Mouse (Mus musculus) liver, adult 2 months (tissue): ENCODE results near the gene Tgfbr2.

Experiments
- CTCF ChIP-seq: fragments of 200-500 bp; IDR thresholded peaks from 2 replicates; pipeline ENCODE4 v1.5.1; 2011; ENCODE audit warnings: low read depth, low read length, control low read depth
- POLR2A ChIP-seq: fragments of 200-500 bp; IDR thresholded peaks from 2 replicates; pipeline ENCODE4 v1.6.1; 2011; ENCODE audit warnings: low read length, control low read depth; ENCODE audit not compliant: insufficient read depth; ENCODE audit errors: extremely low read depth

DNA sequence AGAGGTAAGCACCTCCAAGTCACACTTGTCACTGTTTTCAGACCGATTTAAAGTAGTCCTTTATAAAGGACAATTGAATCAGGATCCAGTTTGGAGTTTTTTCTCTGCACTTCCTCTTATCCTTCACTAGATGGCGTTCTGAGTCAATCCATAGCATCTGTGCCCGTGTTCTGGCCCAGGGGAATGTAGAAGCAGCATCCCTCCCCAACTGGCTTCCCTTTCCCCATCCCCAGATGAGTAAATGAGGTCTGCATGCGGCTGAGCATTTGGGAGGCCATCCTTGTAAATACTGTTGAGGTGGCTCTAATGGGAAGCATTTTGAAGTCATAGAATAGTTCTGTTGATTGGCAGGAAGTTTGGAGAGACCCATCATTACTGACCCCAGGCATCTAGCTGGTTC lies 114.5 kb downstream of the Tgfbr2 start:
- TF ChIP-seq CTCF (peak; percentile 70), POLR2A (no peak)
